ENCODE assay signal across 7 mouse cellular contexts in the genomic region with DNA sequence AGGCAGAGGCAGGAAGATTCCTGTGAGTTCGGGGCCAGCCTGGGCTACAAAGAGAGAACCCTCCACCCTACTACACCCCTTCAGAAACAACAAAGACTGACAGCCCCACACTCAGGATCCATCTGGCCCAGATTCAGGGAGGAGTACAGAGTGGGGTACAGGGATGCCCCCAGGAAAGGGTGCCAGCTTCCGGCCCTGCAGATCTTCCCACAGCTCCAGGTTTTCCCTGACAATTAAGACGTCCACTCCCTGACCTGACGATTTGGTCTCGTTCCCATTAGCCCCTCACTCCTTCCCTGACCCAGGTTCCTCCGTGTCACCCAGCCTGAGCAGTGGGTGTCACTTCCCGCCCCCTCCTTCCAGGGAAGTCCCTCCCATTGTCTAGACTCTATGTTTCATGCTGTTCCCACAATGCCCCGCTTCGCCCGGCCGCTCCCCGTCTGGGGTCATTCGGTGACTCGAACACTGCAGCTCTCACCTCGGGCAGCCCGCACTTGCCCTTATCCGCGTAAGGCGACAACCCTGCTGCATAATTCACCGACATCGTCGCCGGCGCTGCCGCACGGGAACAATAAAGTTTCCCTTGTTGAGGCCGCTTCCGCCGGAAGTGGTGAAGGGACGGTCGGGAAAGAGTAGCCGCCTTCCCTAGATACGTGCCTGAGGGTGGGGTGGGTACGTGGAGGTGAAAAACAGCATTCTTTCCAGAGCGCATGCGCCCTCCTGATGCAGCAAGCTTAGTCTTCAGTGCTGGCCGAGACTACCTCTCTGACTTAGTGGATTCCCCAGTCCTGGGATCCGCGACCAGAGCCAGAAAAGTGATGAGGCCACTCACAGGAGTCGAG. TPM values are rescaled to one million over a fixed set of nuclear protein-coding genes. Genes with fewer than 3 reads are reported as not detected.
DNase-seq lines count a peak whose midpoint lies in the region; ATAC-seq lines count a peak whose summit lies in the region.

A gene (minus strand): TSS at position 804 of the 842 bp plus-strand sequence.

- 6% methylated on average over 40 of the region's 40 CpGs for WGBS in embryonic facial prominence, embryonic 11.5 days
- WGBS in limb, embryonic 11.5 days = 7% methylated on average over 40 of the region's 40 CpGs
- WGBS in midbrain, embryonic 14.5 days = 6% methylated on average over 40 of the region's 40 CpGs

- ATAC-seq in embryonic facial prominence, embryonic 11.5 days (replicated peaks; ENCODE audit: insufficient number of reproducible peaks, low FRiP score, low TSS enrichment, low read depth) = peak; percentile 78
- ATAC-seq in limb, embryonic 11.5 days (ENCODE audit: insufficient number of reproducible peaks, low FRiP score, low TSS enrichment, low read depth) = peak; percentile 81; the same call in 1 of the 2 replicates
- peak; percentile 89 for ATAC-seq in midbrain, embryonic 14.5 days (ENCODE audit: low FRiP score, low TSS enrichment)

- H3K4me2 ChIP-seq in embryonic facial prominence, embryonic 11.5 days (ENCODE audit: low read depth, low read length) = peak within 1 kb of the TSS; percentile 74
- H3K4me2 ChIP-seq in limb, embryonic 11.5 days (ENCODE audit: low read depth, severe bottlenecking) = peak within 1 kb of the TSS; percentile 83
- H3K4me2 ChIP-seq in midbrain, embryonic 14.5 days (ENCODE audit: low read length) = peak within 1 kb of the TSS; percentile 82

- no peaks in the 10 kb centered on the region for H3K27me3 ChIP-seq in embryonic facial prominence, embryonic 11.5 days (ENCODE audit: control insufficient read depth, insufficient read depth, low read length)
- H3K27me3 ChIP-seq in limb, embryonic 11.5 days (ENCODE audit: control insufficient read depth, insufficient read depth, low read length) = no peaks in the 10 kb centered on the region
- H3K27me3 ChIP-seq in midbrain, embryonic 14.5 days (ENCODE audit: control insufficient read depth, insufficient read depth, low read length) = no peaks in the 10 kb centered on the region

- peak; percentile 95 for DNase-seq in adrenal gland, postnatal 14 days
- peak; percentile 96 for DNase-seq in embryonic facial prominence, embryonic 11.5 days (ENCODE audit: low spot score)
- DNase-seq in heart, adult 11 months = peak; percentile 99
- DNase-seq in kidney, adult 18-20 months = peak; percentile 91
- peak; percentile 94 for DNase-seq in limb, embryonic 11.5 days (ENCODE audit: low spot score)
- DNase-seq in midbrain, embryonic 14.5 days = peak; percentile 98
- peak; percentile 82 to 84 for DNase-seq in spleen, adult 18-20 months

- peak within 1 kb of the TSS; percentile 79 for H3K27ac ChIP-seq in embryonic facial prominence, embryonic 11.5 days (replicated peaks; ENCODE audit: low read depth, low read length)
- H3K27ac ChIP-seq in limb, embryonic 11.5 days (replicated peaks; ENCODE audit: low read depth, low read length) = peak within 1 kb of the TSS; percentile 84
- H3K27ac ChIP-seq in midbrain, embryonic 14.5 days (replicated peaks; ENCODE audit: low read depth, low read length) = peak within 1 kb of the TSS; percentile 86

- peaks cover 2% of the 10 kb centered on the region for H3K36me3 ChIP-seq in embryonic facial prominence, embryonic 11.5 days (replicated peaks; ENCODE audit: control insufficient read depth, insufficient read depth, low read depth, low read length)
- peaks cover 4% of the 10 kb centered on the region; the same call in 1 of the 2 replicates for H3K36me3 ChIP-seq in limb, embryonic 11.5 days (ENCODE audit: control insufficient read depth, insufficient read depth, low read length)
- H3K36me3 ChIP-seq in midbrain, embryonic 14.5 days (ENCODE audit: control insufficient read depth, insufficient read depth, low read length) = peaks cover 37% of the 10 kb centered on the region

- peak within 1 kb of the TSS; percentile 79 for H3K4me3 ChIP-seq in embryonic facial prominence, embryonic 11.5 days (ENCODE audit: low read depth, low read length)
- peak within 1 kb of the TSS; percentile 71 for H3K4me3 ChIP-seq in limb, embryonic 11.5 days (ENCODE audit: low read depth, low read length)
- H3K4me3 ChIP-seq in midbrain, embryonic 14.5 days (replicated peaks; ENCODE audit: low read depth, low read length) = peak within 1 kb of the TSS; percentile 64

- H3K4me1 ChIP-seq in embryonic facial prominence, embryonic 11.5 days (ENCODE audit: control insufficient read depth, insufficient read depth, low read length) = peaks cover 3% of the 10 kb centered on the region
- peaks cover 5% of the 10 kb centered on the region for H3K4me1 ChIP-seq in limb, embryonic 11.5 days (ENCODE audit: control insufficient read depth, insufficient read depth, low read length)
- peaks cover 7% of the 10 kb centered on the region for H3K4me1 ChIP-seq in midbrain, embryonic 14.5 days (ENCODE audit: control insufficient read depth, insufficient read depth, low read length)

- H3K9ac ChIP-seq in embryonic facial prominence, embryonic 11.5 days (replicated peaks; ENCODE audit: low read length) = peak within 1 kb of the TSS; percentile 85
- H3K9ac ChIP-seq in limb, embryonic 11.5 days (ENCODE audit: low read length) = peak within 1 kb of the TSS; percentile 85
- peak within 1 kb of the TSS; percentile 69 for H3K9ac ChIP-seq in midbrain, embryonic 14.5 days (replicated peaks; ENCODE audit: low read length)

- H3K9me3 ChIP-seq in embryonic facial prominence, embryonic 11.5 days (replicated peaks; ENCODE audit: control insufficient read depth, low read length) = no peaks in the 10 kb centered on the region
- no peaks in the 10 kb centered on the region for H3K9me3 ChIP-seq in limb, embryonic 11.5 days (ENCODE audit: control insufficient read depth, low read length)
- no peaks in the 10 kb centered on the region for H3K9me3 ChIP-seq in midbrain, embryonic 14.5 days (ENCODE audit: control insufficient read depth, low read length)

RNA-seq across cellular contexts. Expression of the gene that starts here (rescaled TPM):
- total RNA-seq in adrenal gland, postnatal 14 days (2021) = 22.2 and 24.3 TPM in 2 replicates
- polyA plus RNA-seq in embryonic facial prominence, embryonic 11.5 days (2014; fragmentation: Nextera tagmentation; extraction: Ambion mirVana) = 37.8 and 39.8 TPM in 2 replicates
- polyA plus RNA-seq in limb, embryonic 11.5 days (2014; fragmentation: Nextera tagmentation; extraction: Ambion mirVana) = 46.2 and 46.5 TPM in 2 replicates
- polyA plus RNA-seq in midbrain, embryonic 14.5 days (2014; fragmentation: Nextera tagmentation; extraction: Ambion mirVana) = 47.7 and 58.1 TPM in 2 replicates

Comparison
In these comparisons a context has a peak if more than half of its experiments do, and no peak if none do; other contexts are left out.
1. Peak in every context shown above with its lines: DNase-seq, ATAC-seq, H3K4me3 ChIP-seq and H3K27ac ChIP-seq.